Mouse (Mus musculus) kidney, adult 2 months (tissue): ENCODE measurements around the gene Zbtb44. TPM values are rescaled to one million over a fixed set of nuclear protein-coding genes. Genes with fewer than 3 reads are reported as not detected.

Experiments used
- DNase-seq: peaks from one replicate; pipeline ENCODE4 v3.0.0; 2021
- H3K27ac ChIP-seq: fragments of 200-500 bp; 2 replicates; pipeline ENCODE4 v1.5.1; 2012; ENCODE audit warnings: low read depth, low read length, control low read depth, inconsistent platforms; ENCODE audit not compliant: insufficient read depth
- H3K27me3 ChIP-seq: fragments of 200-500 bp; replicated peaks from 2 replicates; pipeline ENCODE4 v1.6.1; 2012; ENCODE audit warnings: mild to moderate bottlenecking, moderate library complexity, low read length, inconsistent platforms; ENCODE audit not compliant: control insufficient read depth, insufficient read depth
- H3K36me3 ChIP-seq: fragments of 200-500 bp; 2 replicates; pipeline ENCODE4 v1.6.1; 2012; ENCODE audit warnings: mild to moderate bottlenecking, moderate library complexity, low read length, inconsistent platforms; ENCODE audit not compliant: control insufficient read depth, insufficient read depth
- H3K4me1 ChIP-seq: fragments of 200-500 bp; 2 replicates; pipeline ENCODE4 v1.6.1; 2011; ENCODE audit warnings: low read length; ENCODE audit not compliant: control insufficient read depth, insufficient read depth
- H3K4me3 ChIP-seq: fragments of 200-500 bp; 2 replicates; pipeline ENCODE4 v1.5.1; 2011; ENCODE audit warnings: mild to moderate bottlenecking, low read depth, low read length, control low read depth; ENCODE audit not compliant: insufficient read depth
- CTCF ChIP-seq: fragments of 200-500 bp; conservative IDR thresholded peaks from 2 replicates; pipeline ENCODE4 v1.5.1; 2011; ENCODE audit warnings: low read depth, mild to moderate bottlenecking, control low read depth, low read length, moderate library complexity, mixed read lengths; ENCODE audit not compliant: insufficient read depth, insufficient read length
- POLR2A ChIP-seq: fragments of 200-500 bp; IDR thresholded peaks from one replicate; pipeline ENCODE4 v1.6.1; 2011; ENCODE audit warnings: low read depth, low read length, control low read depth
- WGBS: fragments of 180-500 bp; shearing (Covaris S2); methylation state at CpG from one replicate; pipeline ENCODE4 v1.1.7; 2018; 5-methylcytosine and 5-hydroxymethylcytosine counted together
- polyA plus RNA-seq: library from polyadenylated mRNA; depleted of rRNA; stranded (reverse); fragments of >200 nt; gene quantifications from 2 replicates; pipeline ENCODE4 v1.2.3, GENCODE M21; 2012

Gene Zbtb44
- polyA plus RNA-seq, 1 experiment: 9.9 TPM

- Histone ChIP-seq H3K4me3 (no peak overlapping the region), H3K27me3 (no peaks in the 10 kb centered on the region), H3K4me1 (no peaks in the 10 kb centered on the region), H3K36me3 (no peaks in the 10 kb centered on the region), H3K27ac (no peak overlapping the region)
- DNase-seq: peak; percentile 55
- 26% methylated on average over 10 of the region's 10 CpGs for WGBS
- TF ChIP-seq CTCF: peak; percentile 73
- no peak for TF ChIP-seq POLR2A
Observed at GRCm38 (mm10) chr9:31086085-31086753, 55.8 kb downstream of the Zbtb44 start.

GRCm38 (mm10) chr9:31086754-31087145 lies 56.3 kb downstream of the Zbtb44 start:
- TF ChIP-seq CTCF (no peak), POLR2A (no peak)
- Histone ChIP-seq H3K27ac (no peak overlapping the region), H3K4me3 (no peak overlapping the region), H3K36me3 (no peaks in the 10 kb centered on the region), H3K27me3 (no peaks in the 10 kb centered on the region), H3K4me1 (no peaks in the 10 kb centered on the region)
- DNase-seq: no peak
- 79% methylated on average over 7 of the region's 7 CpGs for WGBS

DNA sequence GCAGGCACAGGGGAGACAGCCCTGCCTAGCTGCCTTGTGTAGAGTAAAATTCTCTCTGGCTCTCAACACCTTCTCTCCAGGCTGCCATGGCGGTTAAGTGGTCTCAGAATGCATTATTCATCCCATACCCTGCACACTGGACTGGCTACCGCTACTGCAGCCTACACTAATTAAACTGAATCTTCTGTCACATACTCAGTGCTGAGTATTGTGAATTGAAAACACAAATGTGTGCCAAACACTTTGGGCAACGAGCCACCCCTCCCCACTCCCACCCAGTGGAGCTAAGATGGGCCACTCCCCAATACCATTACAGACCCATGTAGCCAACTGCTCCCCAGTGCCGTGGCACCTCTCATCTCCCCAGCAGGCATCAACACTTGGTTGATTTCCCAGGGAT lies 57.0 kb downstream of the Zbtb44 start:
- 84% methylated on average over 4 of the region's 4 CpGs for WGBS

GRCm38 (mm10) chr9:31088116-31088515 lies 57.7 kb downstream of the Zbtb44 start:
- TF ChIP-seq POLR2A (no peak), CTCF (no peak)
- Histone ChIP-seq H3K4me1 (no peaks in the 10 kb centered on the region), H3K27ac (no peak overlapping the region), H3K4me3 (no peak overlapping the region), H3K36me3 (no peaks in the 10 kb centered on the region), H3K27me3 (no peaks in the 10 kb centered on the region)
- DNase-seq: no peak
- WGBS: 63% methylated on average over 3 of the region's 3 CpGs

More for the DNA sequence above, 57.0 kb downstream of the Zbtb44 start:
- H3K27me3 ChIP-seq: no peaks in the 10 kb centered on the region
- H3K27ac ChIP-seq: no peak overlapping the region
- no peak for TF ChIP-seq CTCF
- no peak for TF ChIP-seq POLR2A
- no peaks in the 10 kb centered on the region for H3K36me3 ChIP-seq
- H3K4me3 ChIP-seq: no peak overlapping the region
- no peaks in the 10 kb centered on the region for H3K4me1 ChIP-seq
- DNase-seq: no peak

DNA sequence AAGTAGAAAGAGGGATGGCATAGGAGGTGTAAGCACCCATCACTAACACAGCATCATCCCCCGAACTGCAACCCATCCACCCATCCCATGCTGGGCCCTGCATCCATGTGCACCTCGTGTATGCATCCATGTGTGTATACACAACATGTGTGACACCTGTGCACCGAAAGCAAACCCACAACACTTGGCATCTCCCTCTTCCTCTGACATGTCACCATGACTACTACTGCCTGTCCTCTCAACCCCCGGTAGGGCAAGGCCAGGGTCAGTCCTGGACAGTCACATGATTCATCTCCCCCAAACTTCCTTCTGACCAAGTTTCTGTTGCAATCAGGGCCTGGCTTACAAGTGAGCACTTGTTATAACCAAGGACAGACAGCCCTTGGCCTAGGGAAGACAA lies 58.4 kb downstream of the Zbtb44 start:
- TF ChIP-seq CTCF (no peak), POLR2A (no peak)
- DNase-seq: no peak
- Histone ChIP-seq H3K27me3 (no peaks in the 10 kb centered on the region), H3K36me3 (no peaks in the 10 kb centered on the region), H3K4me3 (no peak overlapping the region), H3K27ac (no peak overlapping the region), H3K4me1 (no peaks in the 10 kb centered on the region)
- 67% methylated on average over 4 of the region's 4 CpGs for WGBS

DNA sequence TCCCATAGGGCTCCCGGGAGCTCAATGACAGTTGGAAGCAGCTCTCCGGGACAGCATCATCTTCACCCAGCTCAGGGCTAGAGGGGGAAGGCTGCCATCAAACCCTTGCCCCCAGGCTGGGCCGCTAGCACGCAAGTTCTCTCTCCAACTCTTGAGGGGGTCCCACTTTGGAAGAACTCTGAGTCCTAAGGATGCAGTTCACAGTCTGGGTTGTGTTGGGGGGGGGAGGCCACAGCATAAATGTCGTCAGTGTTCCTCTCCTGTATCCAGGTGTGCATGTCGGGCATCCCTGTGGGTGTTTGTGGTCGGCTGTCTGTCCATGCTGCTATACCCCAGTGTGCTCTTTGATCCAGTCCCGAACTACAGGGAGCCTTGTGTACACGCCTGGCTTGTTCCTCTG lies 59.1 kb downstream of the Zbtb44 start:
- no peak overlapping the region for H3K27ac ChIP-seq
- no peak overlapping the region for H3K4me3 ChIP-seq
- H3K4me1 ChIP-seq: no peaks in the 10 kb centered on the region
- H3K36me3 ChIP-seq: no peaks in the 10 kb centered on the region
- no peaks in the 10 kb centered on the region for H3K27me3 ChIP-seq
- no peak for DNase-seq
- no peak for TF ChIP-seq POLR2A
- WGBS: 86% methylated on average over 9 of the region's 9 CpGs

GRCm38 (mm10) chr9:31090081-31091023 lies 59.9 kb downstream of the Zbtb44 start:
- Histone ChIP-seq H3K4me1 (no peaks in the 10 kb centered on the region), H3K27me3 (no peaks in the 10 kb centered on the region), H3K27ac (no peak overlapping the region), H3K4me3 (no peak overlapping the region), H3K36me3 (no peaks in the 10 kb centered on the region)
- DNase-seq: no peak
- WGBS: 77% methylated on average over 29 of the region's 29 CpGs
- no peak for TF ChIP-seq CTCF
- TF ChIP-seq POLR2A: no peak
